Mouse (Mus musculus): Measurements from ENCODE around the gene Brca1. TPM values are rescaled to one million over a fixed set of nuclear protein-coding genes. Genes with fewer than 3 reads are reported as not detected.
"Not testable (repeated sequence)": the region's sequence is repeated elsewhere in the genome, so short reads cannot be mapped to it uniquely, and the experiment has no call there.

Gene Brca1
- polyA plus RNA-seq, 1 experiment from 2014 or later: 20.2 TPM

- H3K9me3 ChIP-seq (ENCODE audit: control insufficient read depth, low read length): no peaks in the 10 kb centered on the region
- H3K4me3 ChIP-seq (ENCODE audit: low read depth, low read length): peak overlapping the region; percentile 31
- peak overlapping the region; percentile 98 for H3K27ac ChIP-seq (ENCODE audit: low read depth, low read length)
- peak overlapping the region; percentile 29 for H3K4me2 ChIP-seq (replicated peaks; ENCODE audit: low read depth, low read length)
- ATAC-seq (ENCODE audit: low FRiP score): peak; percentile 70
- peak overlapping the region; percentile 56 for H3K9ac ChIP-seq (ENCODE audit: low read depth, low read length)
- H3K4me1 ChIP-seq (replicated peaks; ENCODE audit: control insufficient read depth, insufficient read depth, low read length): peaks cover 10% of the 10 kb centered on the region
- DNase-seq (ENCODE audit: low spot score): peak; percentile 85
- WGBS: 3% methylated on average over 18 of the region's 18 CpGs
- H3K36me3 ChIP-seq (ENCODE audit: control insufficient read depth, insufficient read depth, low read length): no peaks in the 10 kb centered on the region
- no peaks in the 10 kb centered on the region for H3K27me3 ChIP-seq (ENCODE audit: control insufficient read depth, insufficient read depth, low read length)
Measured at GRCm38 (mm10) chr11:101479171-101479635, 72.6 kb downstream of the Brca1 start.

GRCm38 (mm10) chr11:101477552-101478211 is 74.1 kb downstream of the Brca1 start:
- Histone ChIP-seq H3K36me3 (ENCODE audit: control insufficient read depth, insufficient read depth, low read length) (no peaks in the 10 kb centered on the region), H3K4me3 (ENCODE audit: low read depth, low read length) (no peak overlapping the region), H3K9ac (ENCODE audit: low read depth, low read length) (peak overlapping the region; percentile 47; the same call in 1 of the 2 replicates), H3K27ac (ENCODE audit: low read depth, low read length) (peak overlapping the region; percentile 98), H3K27me3 (ENCODE audit: control insufficient read depth, insufficient read depth, low read length) (no peaks in the 10 kb centered on the region), H3K4me2 (replicated peaks; ENCODE audit: low read depth, low read length) (peak overlapping the region; percentile 29), H3K9me3 (ENCODE audit: control insufficient read depth, low read length) (no peaks in the 10 kb centered on the region), H3K4me1 (replicated peaks; ENCODE audit: control insufficient read depth, insufficient read depth, low read length) (peaks cover 11% of the 10 kb centered on the region)
- DNase-seq (ENCODE audit: low spot score) (peak; percentile 82), ATAC-seq (ENCODE audit: low FRiP score) (peak; percentile 87)
- 20% methylated on average over 10 of the region's 10 CpGs for WGBS

GRCm38 (mm10) chr11:101477194-101477551 is 74.6 kb downstream of the Brca1 start:
- peak overlapping the region; percentile 7; the same call in 1 of the 2 replicates for H3K4me2 ChIP-seq (replicated peaks; ENCODE audit: low read depth, low read length)
- H3K36me3 ChIP-seq (ENCODE audit: control insufficient read depth, insufficient read depth, low read length): no peaks in the 10 kb centered on the region
- H3K9me3 ChIP-seq (ENCODE audit: control insufficient read depth, low read length): no peaks in the 10 kb centered on the region
- DNase-seq (ENCODE audit: low spot score): peak; percentile 78
- H3K4me3 ChIP-seq (ENCODE audit: low read depth, low read length): no peak overlapping the region
- 13% methylated on average over 4 of the region's 4 CpGs for WGBS
- peak overlapping the region; percentile 47; the same call in 1 of the 2 replicates for H3K9ac ChIP-seq (ENCODE audit: low read depth, low read length)
- peak overlapping the region; percentile 98 for H3K27ac ChIP-seq (ENCODE audit: low read depth, low read length)
- ATAC-seq (ENCODE audit: low FRiP score): peak; percentile 79
- no peaks in the 10 kb centered on the region for H3K27me3 ChIP-seq (ENCODE audit: control insufficient read depth, insufficient read depth, low read length)
- H3K4me1 ChIP-seq (replicated peaks; ENCODE audit: control insufficient read depth, insufficient read depth, low read length): peaks cover 12% of the 10 kb centered on the region

- not testable (repeated sequence) for H3K27me3 ChIP-seq (ENCODE audit: control insufficient read depth, insufficient read depth, low read length); H3K4me3 ChIP-seq (ENCODE audit: low read depth, low read length); H3K9me3 ChIP-seq (ENCODE audit: control insufficient read depth, low read length); DNase-seq (ENCODE audit: low spot score); H3K4me2 ChIP-seq (replicated peaks; ENCODE audit: low read depth, low read length); H3K36me3 ChIP-seq (ENCODE audit: control insufficient read depth, insufficient read depth, low read length); H3K27ac ChIP-seq (ENCODE audit: low read depth, low read length); H3K9ac ChIP-seq (ENCODE audit: low read depth, low read length); ATAC-seq (ENCODE audit: low FRiP score)
- H3K4me1 ChIP-seq (replicated peaks; ENCODE audit: control insufficient read depth, insufficient read depth, low read length): peaks cover 18% of the 10 kb centered on the region
- WGBS: 76% methylated on average over 4 of the region's 4 CpGs
Measured at GRCm38 (mm10) chr11:101476361-101476760, 75.4 kb downstream of the Brca1 start.

GRCm38 (mm10) chr11:101474298-101474697 is 77.5 kb downstream of the Brca1 start:
- no peaks in the 10 kb centered on the region for H3K27me3 ChIP-seq (ENCODE audit: control insufficient read depth, insufficient read depth, low read length)
- DNase-seq (ENCODE audit: low spot score): no peak
- peaks cover 17% of the 10 kb centered on the region for H3K4me1 ChIP-seq (replicated peaks; ENCODE audit: control insufficient read depth, insufficient read depth, low read length)
- H3K9ac ChIP-seq (ENCODE audit: low read depth, low read length): no peak overlapping the region
- ATAC-seq (ENCODE audit: low FRiP score): no peak
- no peaks in the 10 kb centered on the region for H3K9me3 ChIP-seq (ENCODE audit: control insufficient read depth, low read length)
- no peaks in the 10 kb centered on the region for H3K36me3 ChIP-seq (ENCODE audit: control insufficient read depth, insufficient read depth, low read length)
- H3K4me2 ChIP-seq (replicated peaks; ENCODE audit: low read depth, low read length): no peak overlapping the region
- 87% methylated on average over 5 of the region's 5 CpGs for WGBS
- no peak overlapping the region for H3K4me3 ChIP-seq (ENCODE audit: low read depth, low read length)
- peak overlapping the region; percentile 51; the same call in 1 of the 2 replicates for H3K27ac ChIP-seq (ENCODE audit: low read depth, low read length)

GRCm38 (mm10) chr11:101473686-101474085 is 78.1 kb downstream of the Brca1 start:
- not testable (repeated sequence) for H3K36me3 ChIP-seq (ENCODE audit: control insufficient read depth, insufficient read depth, low read length); H3K9ac ChIP-seq (ENCODE audit: low read depth, low read length); H3K27me3 ChIP-seq (ENCODE audit: control insufficient read depth, insufficient read depth, low read length); H3K9me3 ChIP-seq (ENCODE audit: control insufficient read depth, low read length); ATAC-seq (ENCODE audit: low FRiP score); H3K4me2 ChIP-seq (replicated peaks; ENCODE audit: low read depth, low read length); DNase-seq (ENCODE audit: low spot score); H3K4me3 ChIP-seq (ENCODE audit: low read depth, low read length)
- Histone ChIP-seq H3K27ac (ENCODE audit: low read depth, low read length) (peak overlapping the region; percentile 51; the same call in 1 of the 2 replicates), H3K4me1 (replicated peaks; ENCODE audit: control insufficient read depth, insufficient read depth, low read length) (peaks cover 17% of the 10 kb centered on the region)
- 78% methylated on average over 1 of the region's 1 CpGs for WGBS

GRCm38 (mm10) chr11:101472336-101472735 is 79.4 kb downstream of the Brca1 start:
- Histone ChIP-seq H3K27me3 (ENCODE audit: control insufficient read depth, insufficient read depth, low read length) (no peaks in the 10 kb centered on the region), H3K9ac (ENCODE audit: low read depth, low read length) (no peak overlapping the region), H3K4me1 (replicated peaks; ENCODE audit: control insufficient read depth, insufficient read depth, low read length) (peaks cover 13% of the 10 kb centered on the region), H3K36me3 (ENCODE audit: control insufficient read depth, insufficient read depth, low read length) (no peaks in the 10 kb centered on the region), H3K27ac (ENCODE audit: low read depth, low read length) (peak overlapping the region; percentile 33; the same call in 1 of the 2 replicates), H3K4me2 (replicated peaks; ENCODE audit: low read depth, low read length) (no peak overlapping the region), H3K9me3 (ENCODE audit: control insufficient read depth, low read length) (no peaks in the 10 kb centered on the region), H3K4me3 (ENCODE audit: low read depth, low read length) (no peak overlapping the region)
- WGBS: 54% methylated on average over 7 of the region's 7 CpGs
- ATAC-seq (ENCODE audit: low FRiP score): no peak
- DNase-seq (ENCODE audit: low spot score): no peak

- no peak for ATAC-seq (ENCODE audit: low FRiP score)
- Histone ChIP-seq H3K4me2 (replicated peaks; ENCODE audit: low read depth, low read length) (no peak overlapping the region; the same call in 1 of the 2 replicates), H3K27me3 (ENCODE audit: control insufficient read depth, insufficient read depth, low read length) (no peaks in the 10 kb centered on the region), H3K27ac (ENCODE audit: low read depth, low read length) (peak overlapping the region; percentile 33; the same call in 1 of the 2 replicates), H3K36me3 (ENCODE audit: control insufficient read depth, insufficient read depth, low read length) (no peaks in the 10 kb centered on the region), H3K9me3 (ENCODE audit: control insufficient read depth, low read length) (no peaks in the 10 kb centered on the region), H3K4me1 (replicated peaks; ENCODE audit: control insufficient read depth, insufficient read depth, low read length) (peaks cover 13% of the 10 kb centered on the region), H3K9ac (ENCODE audit: low read depth, low read length) (0 out of 2 replicates have a peak overlapping the region, but pooled peaks have one; percentile 15), H3K4me3 (ENCODE audit: low read depth, low read length) (no peak overlapping the region)
- 62% methylated on average over 3 of the region's 3 CpGs for WGBS
- no peak for DNase-seq (ENCODE audit: low spot score)
Measured at GRCm38 (mm10) chr11:101471926-101472325, 79.8 kb downstream of the Brca1 start.

- Histone ChIP-seq H3K27me3 (ENCODE audit: control insufficient read depth, insufficient read depth, low read length) (no peaks in the 10 kb centered on the region), H3K9me3 (ENCODE audit: control insufficient read depth, low read length) (no peaks in the 10 kb centered on the region), H3K36me3 (ENCODE audit: control insufficient read depth, insufficient read depth, low read length) (no peaks in the 10 kb centered on the region), H3K4me1 (replicated peaks; ENCODE audit: control insufficient read depth, insufficient read depth, low read length) (peaks cover 15% of the 10 kb centered on the region), H3K4me2 (replicated peaks; ENCODE audit: low read depth, low read length) (peak overlapping the region; percentile 56), H3K27ac (ENCODE audit: low read depth, low read length) (peak overlapping the region; percentile 70), H3K9ac (ENCODE audit: low read depth, low read length) (peak overlapping the region; percentile 57), H3K4me3 (ENCODE audit: low read depth, low read length) (peak overlapping the region; percentile 90)
- 30% methylated on average over 7 of the region's 7 CpGs for WGBS
- ATAC-seq (ENCODE audit: low FRiP score) (no peak), DNase-seq (ENCODE audit: low spot score) (no peak)
Measured at GRCm38 (mm10) chr11:101470206-101470605, 81.5 kb downstream of the Brca1 start.
